Mouse (Mus musculus) left cerebral cortex, postnatal 14 days (tissue): ENCODE measurements around the gene Gjb1. TPM values are rescaled to one million over a fixed set of nuclear protein-coding genes. Genes with fewer than 3 reads are reported as not detected.

ENCODE experiments used
- DNase-seq, 2 experiments: peaks; one replicate each; pipeline ENCODE4 v3.0.0; 2021 to 2022; ENCODE audit warnings: low spot score in 2 of 2, mixed read lengths in 1 of 2
- intact Hi-C: fragments of 180-260 bp; cut with DNase I; formaldehyde crosslinking; loops from one replicate; pipeline ENCODE4 v1.15.1; 2025
- total RNA-seq, 2 experiments: library from RNA; stranded (reverse); gene quantifications; 2 replicates each; pipeline ENCODE4 v1.2.3; 2021

The Gjb1 gene
- total RNA-seq, 2 experiments from 2014 or later: 1.3 to 4.7 TPM

- intact Hi-C loops: no loop called here
- DNase-seq: peak; percentile 27 to 60
Measured at GRCm38 (mm10) chrX:101388866-101389537, 12.8 kb downstream of the Gjb1 start.

GRCm38 (mm10) chrX:101394341-101394740 lies 18.2 kb downstream of the Gjb1 start:
- intact Hi-C loops: no loop called here
- DNase-seq: no peak

GRCm38 (mm10) chrX:101396459-101396858 lies 20.3 kb downstream of the Gjb1 start:
- intact Hi-C loops: no loop called here
- no peak for DNase-seq

- peak; percentile 39 to 63 for DNase-seq
- intact Hi-C loops: loop anchor here (10.0 kb wide), 2 partner anchors 56 to 284 kb away; no protein-coding TSS in a partner anchor
Measured at GRCm38 (mm10) chrX:101418946-101419724, 43.0 kb downstream of the Gjb1 start.

- intact Hi-C loops: loop anchor here (10.0 kb wide), 2 partner anchors 55 to 285 kb away; no protein-coding TSS in a partner anchor
- DNase-seq: peak; percentile 87 to 88
Measured at GRCm38 (mm10) chrX:101419725-101420699, 43.8 kb downstream of the Gjb1 start.

- no peak for DNase-seq
- intact Hi-C loops: no loop called here
Measured at GRCm38 (mm10) chrX:101420700-101421095, 44.5 kb downstream of the Gjb1 start, which contains the start of gene Zmym3. Gene Zmym3, minus strand, starts transcription at chrX:101420849.

GRCm38 (mm10) chrX:101423462-101423861 lies 47.3 kb downstream of the Gjb1 start:
- DNase-seq: peak in 1 of 2 experiments; percentile 14
- intact Hi-C loops: no loop called here

- no peak for DNase-seq
- intact Hi-C loops: no loop called here
Measured at GRCm38 (mm10) chrX:101427774-101428173, 51.6 kb downstream of the Gjb1 start.

- no peak for DNase-seq
- intact Hi-C loops: no loop called here
Measured at GRCm38 (mm10) chrX:101428785-101429141, 52.6 kb downstream of the Gjb1 start.

GRCm38 (mm10) chrX:101429142-101429949 lies 53.2 kb downstream of the Gjb1 start, which contains the start of gene Nono:
Gene Nono, plus strand, starts transcription at chrX:101429318.
- intact Hi-C loops: no loop called here

GRCm38 (mm10) chrX:101429976-101430375 lies 53.8 kb downstream of the Gjb1 start:
- intact Hi-C loops: no loop called here
- no peak for DNase-seq

More at GRCm38 (mm10) chrX:101429142-101429949, 53.2 kb downstream of the Gjb1 start, which contains the start of gene Nono:
- DNase-seq: peak; percentile 85 to 95

Other genes with a start within 250 kb of the Gjb1 start
- 10 to 100 TPM; 61.7 to 73.7 TPM for gene Snx12, start 153.8 kb upstream of the Gjb1 start, total RNA-seq
- gene Foxo4, start 121.8 kb upstream of the Gjb1 start, total RNA-seq: 10 to 100 TPM; 13.6 to 15.4 TPM
- not detected for gene Gm614, start 112.4 kb upstream of the Gjb1 start, total RNA-seq
- gene Il2rg, start 108.1 kb upstream of the Gjb1 start, total RNA-seq: 1 to 10 TPM; 3.0 to 3.1 TPM
- gene Gm20489, start 107.4 kb upstream of the Gjb1 start, total RNA-seq: not detected
- gene Med12, start 102.3 kb upstream of the Gjb1 start, total RNA-seq: 10 to 100 TPM; 21.1 to 22.7 TPM
- 100 to 1,000 TPM; 220 to 223 TPM for gene Nlgn3, start 77.2 kb upstream of the Gjb1 start, total RNA-seq
- 100 to 1,000 TPM; 138 to 143 TPM for gene Zmym3, start 44.5 kb downstream of the Gjb1 start, total RNA-seq
- 100 to 1,000 TPM; 130 to 140 TPM for gene Nono, start 52.9 kb downstream of the Gjb1 start, total RNA-seq
- under 1 TPM; 0.90 to 0.91 TPM for gene Itgb1bp2, start 72.7 kb downstream of the Gjb1 start, total RNA-seq
- 10 to 100 TPM; 48.8 to 49.8 TPM for gene Taf1, start 156.4 kb downstream of the Gjb1 start, total RNA-seq